Mouse (Mus musculus) E14TG2a.4 (cell line): ENCODE measurements around the gene Bmpr2.

Source experiments
- CTCF ChIP-seq: conservative IDR thresholded peaks from 2 replicates; pipeline ENCODE4 v1.5.1; 2014; ENCODE audit warnings: low read length
- NANOG ChIP-seq: IDR thresholded peaks from 2 replicates; pipeline ENCODE4 v1.6.1; 2014; ENCODE audit warnings: borderline replicate concordance, low read length, mixed read lengths
- POU5F1 ChIP-seq: IDR thresholded peaks from 2 replicates; pipeline ENCODE4 v1.6.1; 2014; ENCODE audit warnings: low read length, borderline replicate concordance

- no peak for TF ChIP-seq CTCF
- TF ChIP-seq NANOG = no peak
- no peak for TF ChIP-seq POU5F1
Observed at GRCm38 (mm10) chr1:59789741-59790140, 26.5 kb downstream of the Bmpr2 start.
